Mouse (Mus musculus): Measurements from ENCODE around the gene Kank4. TPM values are rescaled to one million over a fixed set of nuclear protein-coding genes. Genes with fewer than 3 reads are reported as not detected.
"Not testable (repeated sequence)": the region's sequence is repeated elsewhere in the genome, so short reads cannot be mapped to it uniquely, and the experiment has no call there.

The Kank4 gene
- polyA plus RNA-seq, 1 experiment: 9.1 TPM

- no peak overlapping the region for H3K4me3 ChIP-seq (replicated peaks; ENCODE audit: insufficient read depth, low read depth, low read length)
- no peak overlapping the region for H3K27ac ChIP-seq (ENCODE audit: insufficient read depth, low read length)
- no peak for TF ChIP-seq POLR2A (IDR thresholded peaks at IDR 0.05; ENCODE audit: borderline replicate concordance, insufficient read depth, low read length)
- no peak for TF ChIP-seq CTCF (IDR thresholded peaks at IDR 0.05; ENCODE audit: borderline replicate concordance, insufficient read depth, low read depth, low read length)
- 75% methylated on average over 4 of the region's 4 CpGs for whole genome bisulfite sequencing
- H3K27me3 ChIP-seq (ENCODE audit: control insufficient read depth, insufficient read depth, low read length): no peaks in the 10 kb centered on the region
- DNase-seq: no peak
- no peaks in the 10 kb centered on the region for H3K4me1 ChIP-seq (ENCODE audit: control insufficient read depth, insufficient read depth, low read length)
Measured at GRCm38 (mm10) chr4:98853926-98854325, 36.6 kb upstream of the Kank4 start.

DNA sequence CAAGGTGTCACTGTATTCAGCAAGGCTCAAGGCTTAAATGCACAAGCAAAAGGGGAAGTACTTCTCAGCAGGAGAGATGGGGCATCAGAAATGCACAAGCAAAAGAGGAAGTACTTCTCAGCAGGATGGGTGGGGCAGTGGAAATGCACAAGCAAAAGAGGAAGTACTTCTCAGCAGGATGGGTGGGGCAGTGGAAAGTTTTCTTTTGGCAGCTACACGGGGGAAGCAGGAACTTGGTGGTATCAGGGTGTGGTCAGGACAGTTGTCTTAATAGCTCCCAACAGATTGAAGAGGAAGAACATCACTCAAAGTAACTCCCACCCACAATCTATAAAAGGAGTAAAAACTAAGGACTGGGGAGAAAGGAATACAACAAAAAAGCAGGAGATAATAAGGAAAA lies 33.1 kb upstream of the Kank4 start:
- not testable (repeated sequence) for H3K4me3 ChIP-seq (replicated peaks; ENCODE audit: insufficient read depth, low read depth, low read length); DNase-seq; H3K27ac ChIP-seq (ENCODE audit: insufficient read depth, low read length); H3K27me3 ChIP-seq (ENCODE audit: control insufficient read depth, insufficient read depth, low read length); H3K4me1 ChIP-seq (ENCODE audit: control insufficient read depth, insufficient read depth, low read length)
- 64% methylated on average over 1 of the region's 1 CpGs for WGBS

DNA sequence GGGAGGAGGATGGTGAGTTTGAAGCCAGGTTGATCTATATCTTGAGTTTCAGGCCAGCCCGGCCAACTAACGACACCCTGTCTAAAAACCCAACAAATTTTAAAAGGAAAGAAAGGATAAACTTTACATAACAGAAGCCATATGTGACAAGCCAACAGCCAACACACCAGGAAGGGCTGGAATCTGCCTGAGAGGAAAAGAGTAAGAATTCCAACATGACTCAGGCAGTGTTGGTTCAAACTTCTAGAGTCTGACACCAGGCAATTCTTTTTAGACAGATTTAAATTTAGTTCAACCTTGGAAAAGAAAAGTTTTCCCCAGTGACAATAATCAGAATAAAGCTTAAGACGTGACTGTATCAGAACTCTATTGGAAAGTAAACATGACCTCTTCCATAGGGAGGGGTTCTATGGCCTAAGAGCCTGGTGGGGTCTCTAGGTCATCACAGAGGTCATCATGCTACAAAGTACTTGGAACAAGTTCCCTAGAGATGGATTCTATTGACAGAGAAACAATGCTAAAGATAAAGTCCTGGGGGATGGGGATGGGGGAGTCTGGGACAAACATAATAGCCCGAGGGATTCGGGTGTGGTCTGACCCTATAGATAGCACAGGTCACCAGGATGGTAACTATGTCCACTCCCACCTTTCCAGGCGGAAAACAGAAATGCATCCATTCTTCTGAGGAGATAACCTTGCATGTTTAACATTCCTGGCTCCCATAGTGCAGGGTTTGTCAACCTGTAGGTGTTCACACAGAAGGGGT lies 30.0 kb upstream of the Kank4 start:
- Histone ChIP-seq H3K4me1 (ENCODE audit: control insufficient read depth, insufficient read depth, low read length) (no peaks in the 10 kb centered on the region), H3K27me3 (ENCODE audit: control insufficient read depth, insufficient read depth, low read length) (no peaks in the 10 kb centered on the region), H3K27ac (ENCODE audit: insufficient read depth, low read length) (no peak overlapping the region), H3K4me3 (replicated peaks; ENCODE audit: insufficient read depth, low read depth, low read length) (no peak overlapping the region)
- no peak for DNase-seq
- 82% methylated on average over 6 of the region's 6 CpGs for WGBS
- TF ChIP-seq CTCF (IDR thresholded peaks at IDR 0.05; ENCODE audit: borderline replicate concordance, insufficient read depth, low read depth, low read length): no peak

DNA sequence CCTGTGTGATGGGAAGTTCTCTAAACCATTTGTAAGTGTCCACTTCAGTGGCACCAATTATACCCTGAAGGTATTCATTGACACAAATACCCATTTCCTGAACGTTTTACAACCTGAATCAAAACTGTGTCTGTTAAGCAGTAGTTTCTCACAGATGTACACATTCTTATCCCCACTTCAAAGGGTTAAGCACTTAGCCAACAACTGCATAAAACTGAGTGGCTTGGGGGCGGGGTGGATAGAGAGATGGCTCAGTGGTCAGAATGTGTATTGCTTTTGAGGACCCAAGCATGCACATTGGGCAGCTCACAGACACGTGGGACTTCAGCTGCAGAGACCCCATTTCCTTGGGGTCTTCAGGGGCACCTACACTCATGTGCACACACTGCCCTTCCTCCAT lies 29.1 kb upstream of the Kank4 start:
- Histone ChIP-seq H3K4me1 (ENCODE audit: control insufficient read depth, insufficient read depth, low read length) (no peaks in the 10 kb centered on the region), H3K27me3 (ENCODE audit: control insufficient read depth, insufficient read depth, low read length) (no peaks in the 10 kb centered on the region), H3K27ac (ENCODE audit: insufficient read depth, low read length) (no peak overlapping the region), H3K4me3 (replicated peaks; ENCODE audit: insufficient read depth, low read depth, low read length) (no peak overlapping the region)
- no peak for DNase-seq
- WGBS: 51% methylated on average over 3 of the region's 3 CpGs
- no peak for TF ChIP-seq CTCF (IDR thresholded peaks at IDR 0.05; ENCODE audit: borderline replicate concordance, insufficient read depth, low read depth, low read length)
- no peak for TF ChIP-seq POLR2A (IDR thresholded peaks at IDR 0.05; ENCODE audit: borderline replicate concordance, insufficient read depth, low read length)

DNA sequence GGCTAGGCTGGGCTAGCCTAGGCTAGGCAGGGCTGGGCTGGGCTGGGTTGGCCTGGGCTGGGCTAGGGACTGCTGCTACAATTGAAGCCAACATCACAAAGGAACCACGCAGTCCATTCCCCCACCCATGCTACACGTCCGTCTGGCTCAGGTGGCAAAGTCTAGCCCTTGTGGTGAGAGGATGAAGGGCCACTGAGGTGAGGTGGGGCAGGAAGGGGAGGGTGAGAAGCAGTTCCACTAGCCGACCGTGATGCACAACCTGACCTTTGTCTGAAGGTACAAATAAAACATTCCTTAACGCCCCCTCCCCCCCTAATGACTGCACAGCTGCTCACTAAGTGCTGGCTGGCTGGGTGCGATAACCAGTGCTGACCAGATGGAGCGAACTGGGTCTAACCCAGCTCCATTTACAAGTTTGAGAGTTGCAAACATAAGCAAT lies 28.4 kb upstream of the Kank4 start:
- 73% methylated on average over 8 of the region's 8 CpGs for WGBS
- DNase-seq: no peak
- Histone ChIP-seq H3K4me1 (ENCODE audit: control insufficient read depth, insufficient read depth, low read length) (no peaks in the 10 kb centered on the region), H3K27me3 (ENCODE audit: control insufficient read depth, insufficient read depth, low read length) (no peaks in the 10 kb centered on the region), H3K4me3 (replicated peaks; ENCODE audit: insufficient read depth, low read depth, low read length) (no peak overlapping the region), H3K27ac (ENCODE audit: insufficient read depth, low read length) (no peak overlapping the region)
- TF ChIP-seq POLR2A (IDR thresholded peaks at IDR 0.05; ENCODE audit: borderline replicate concordance, insufficient read depth, low read length) (no peak), CTCF (IDR thresholded peaks at IDR 0.05; ENCODE audit: borderline replicate concordance, insufficient read depth, low read depth, low read length) (no peak)

GRCm38 (mm10) chr4:98845201-98845600 lies 27.9 kb upstream of the Kank4 start:
- WGBS: 85% methylated on average over 4 of the region's 4 CpGs

DNA sequence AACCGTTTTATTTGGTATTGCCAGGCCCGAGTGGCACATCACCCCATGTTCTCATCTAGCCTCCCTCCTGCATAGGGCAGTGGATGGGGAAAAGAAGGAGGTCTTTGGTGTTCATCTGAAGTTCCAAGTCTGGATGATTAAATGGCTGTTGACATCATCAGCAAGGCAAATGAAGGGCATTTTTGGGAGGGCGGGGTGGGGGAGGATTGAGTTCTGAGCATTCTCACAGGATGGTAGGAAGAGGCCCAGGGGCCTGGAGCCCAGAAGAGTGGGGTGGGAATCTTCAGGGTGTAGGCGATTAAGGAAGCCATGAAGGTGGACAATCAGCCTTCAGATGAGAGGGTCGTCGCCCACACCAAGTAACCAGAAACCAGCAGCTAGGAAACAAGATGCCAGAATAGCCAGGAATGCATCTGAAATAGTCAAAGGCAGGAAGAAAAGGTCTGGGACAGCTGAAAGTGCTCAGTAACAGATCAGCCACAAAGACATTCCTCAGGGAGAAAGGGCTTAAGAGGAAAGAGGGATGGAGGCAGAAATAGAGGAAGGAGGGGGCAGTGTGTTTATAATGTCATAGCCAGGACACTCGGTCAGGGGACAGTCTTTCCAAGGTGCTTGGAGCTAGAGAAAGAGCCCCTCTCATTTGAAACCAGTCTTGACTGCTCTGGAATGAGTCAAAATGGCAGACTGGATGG lies 26.7 kb upstream of the Kank4 start:
- no peak for DNase-seq
- no peak overlapping the region for H3K4me3 ChIP-seq (replicated peaks; ENCODE audit: insufficient read depth, low read depth, low read length)
- no peak overlapping the region for H3K27ac ChIP-seq (ENCODE audit: insufficient read depth, low read length)
- H3K27me3 ChIP-seq (ENCODE audit: control insufficient read depth, insufficient read depth, low read length): no peaks in the 10 kb centered on the region
- TF ChIP-seq CTCF (IDR thresholded peaks at IDR 0.05; ENCODE audit: borderline replicate concordance, insufficient read depth, low read depth, low read length) (no peak), POLR2A (IDR thresholded peaks at IDR 0.05; ENCODE audit: borderline replicate concordance, insufficient read depth, low read length) (no peak)
- 85% methylated on average over 7 of the region's 7 CpGs for WGBS
- H3K4me1 ChIP-seq (ENCODE audit: control insufficient read depth, insufficient read depth, low read length): no peaks in the 10 kb centered on the region

More at GRCm38 (mm10) chr4:98845201-98845600, 27.9 kb upstream of the Kank4 start:
- TF ChIP-seq POLR2A (IDR thresholded peaks at IDR 0.05; ENCODE audit: borderline replicate concordance, insufficient read depth, low read length) (no peak), CTCF (IDR thresholded peaks at IDR 0.05; ENCODE audit: borderline replicate concordance, insufficient read depth, low read depth, low read length) (no peak)
- Histone ChIP-seq H3K4me3 (replicated peaks; ENCODE audit: insufficient read depth, low read depth, low read length) (no peak overlapping the region), H3K27me3 (ENCODE audit: control insufficient read depth, insufficient read depth, low read length) (no peaks in the 10 kb centered on the region), H3K4me1 (ENCODE audit: control insufficient read depth, insufficient read depth, low read length) (no peaks in the 10 kb centered on the region), H3K27ac (ENCODE audit: insufficient read depth, low read length) (no peak overlapping the region)
- DNase-seq: no peak

DNA sequence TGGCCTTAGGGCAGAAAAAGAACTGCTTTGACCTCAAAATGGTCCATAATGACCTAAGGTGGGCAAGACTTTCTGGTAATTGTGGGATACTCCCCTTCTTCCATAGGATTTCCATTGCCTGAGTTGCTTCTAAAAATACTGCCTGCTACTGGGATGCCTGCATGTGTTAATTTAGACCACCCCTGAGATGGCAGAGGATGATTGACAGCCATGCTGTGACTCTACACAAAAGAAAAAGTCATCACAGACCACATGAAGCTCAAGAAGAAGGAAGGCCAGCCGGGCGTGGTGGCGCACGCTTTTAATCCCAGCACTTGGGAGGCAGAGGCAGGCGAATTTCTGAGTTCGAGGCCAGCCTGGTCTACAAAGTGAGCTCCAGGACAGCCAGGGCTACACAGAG lies 23.9 kb upstream of the Kank4 start:
- DNase-seq; H3K27me3 ChIP-seq (ENCODE audit: control insufficient read depth, insufficient read depth, low read length); H3K4me1 ChIP-seq (ENCODE audit: control insufficient read depth, insufficient read depth, low read length); H3K27ac ChIP-seq (ENCODE audit: insufficient read depth, low read length); H3K4me3 ChIP-seq (replicated peaks; ENCODE audit: insufficient read depth, low read depth, low read length): not testable (repeated sequence)
- 54% methylated on average over 6 of the region's 6 CpGs for WGBS

All from cerebellum, adult 2 months (tissue).